Mouse (Mus musculus): ENCODE results near the gene Nipbl.

The Nipbl gene

DNA sequence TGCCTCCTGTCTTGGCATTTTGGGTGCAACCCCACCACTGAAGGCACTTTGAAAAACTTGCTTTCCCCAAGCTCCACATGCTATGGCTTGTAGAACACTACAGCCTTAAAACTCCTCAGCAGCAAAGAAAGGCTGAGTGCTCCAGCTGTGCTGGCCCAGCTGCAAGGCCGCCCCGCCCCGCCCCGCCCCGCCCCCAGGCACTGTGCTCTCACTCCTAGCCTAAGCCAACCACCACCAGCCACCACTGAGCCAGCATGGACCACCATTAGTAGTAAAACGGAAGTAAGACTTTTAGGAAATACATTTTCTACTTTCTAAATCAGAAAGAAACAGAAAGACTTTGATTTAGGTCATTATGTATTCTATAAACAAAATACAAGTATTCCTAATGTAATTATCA lies 23.4 kb downstream of the Nipbl start:
- no peak for DNase-seq (ENCODE audit: inconsistent age in 2 of 2, low spot score in 1 of 2)

DNA sequence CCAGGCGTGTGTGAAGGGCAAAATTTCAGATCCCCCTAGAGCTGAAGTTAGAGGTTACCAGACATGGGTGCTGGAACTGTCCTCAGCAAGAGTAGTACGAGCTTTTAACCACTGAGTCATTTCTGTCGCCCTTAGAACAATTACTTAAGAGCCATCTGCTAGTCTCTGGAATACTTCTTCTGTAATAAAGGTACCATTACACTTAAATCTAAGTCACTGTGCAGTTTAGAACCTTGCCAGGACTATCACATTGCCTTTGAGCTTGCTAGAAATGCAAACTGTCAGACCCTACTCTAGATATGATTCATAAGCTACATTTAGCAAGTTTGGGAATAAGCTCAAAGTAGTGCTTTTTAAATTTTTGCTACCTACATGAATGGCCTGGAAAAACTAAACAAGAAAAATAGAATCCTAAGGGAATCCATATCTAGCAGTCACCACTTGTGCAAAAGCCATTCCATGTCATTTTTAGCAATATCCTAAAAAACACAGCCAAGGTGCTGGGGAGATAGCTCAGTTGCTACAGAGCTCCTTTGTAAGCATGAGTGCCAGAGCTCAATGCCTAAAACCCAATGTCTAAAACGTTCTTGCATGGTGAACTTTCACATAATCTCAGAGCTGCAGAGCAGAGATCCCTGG lies 27.6 kb downstream of the Nipbl start:
- no peak for DNase-seq (ENCODE audit: inconsistent age in 2 of 2, low spot score in 1 of 2)

DNA sequence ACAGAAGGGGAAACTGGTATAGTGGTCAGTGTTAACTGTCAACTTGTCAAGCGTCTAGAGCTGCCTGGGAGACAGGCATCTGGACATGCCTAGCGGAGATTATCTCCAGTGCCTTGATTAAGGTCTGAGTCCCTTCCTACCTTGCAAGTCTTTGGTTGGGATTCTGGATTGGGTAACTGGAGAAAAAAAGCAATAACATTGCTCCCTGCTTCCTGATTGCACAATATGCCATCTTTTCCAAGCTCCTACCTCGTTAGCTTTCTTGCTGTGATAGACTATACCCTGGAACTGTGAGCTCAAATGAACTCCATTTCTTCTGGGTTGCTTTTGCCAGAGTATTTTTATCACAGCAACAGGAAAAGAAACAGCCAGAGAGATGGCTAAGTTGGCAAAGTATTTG lies 30.9 kb downstream of the Nipbl start:
- no peak for DNase-seq (ENCODE audit: inconsistent age in 2 of 2, low spot score in 1 of 2)

DNA sequence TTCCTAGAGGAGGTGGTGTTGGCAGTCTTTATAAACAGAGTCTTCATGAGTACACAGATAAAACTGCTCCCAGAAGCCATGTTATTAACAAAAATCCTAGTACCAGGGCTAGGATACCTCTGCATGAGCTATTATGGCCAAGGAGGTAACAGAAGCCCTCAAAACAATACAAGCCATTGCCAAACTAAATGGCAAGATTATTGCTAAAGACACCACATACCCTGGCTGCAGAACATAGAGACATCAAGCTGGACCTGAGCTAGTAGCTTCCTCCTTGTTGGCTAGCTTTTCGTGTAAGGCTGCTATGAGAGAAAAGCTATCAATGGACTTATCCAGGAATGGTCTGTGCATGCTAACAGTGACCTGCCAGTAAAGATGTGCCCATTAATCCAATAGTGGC lies 32.4 kb downstream of the Nipbl start:
- DNase-seq (ENCODE audit: inconsistent age in 2 of 2, low spot score in 1 of 2): no peak

DNA sequence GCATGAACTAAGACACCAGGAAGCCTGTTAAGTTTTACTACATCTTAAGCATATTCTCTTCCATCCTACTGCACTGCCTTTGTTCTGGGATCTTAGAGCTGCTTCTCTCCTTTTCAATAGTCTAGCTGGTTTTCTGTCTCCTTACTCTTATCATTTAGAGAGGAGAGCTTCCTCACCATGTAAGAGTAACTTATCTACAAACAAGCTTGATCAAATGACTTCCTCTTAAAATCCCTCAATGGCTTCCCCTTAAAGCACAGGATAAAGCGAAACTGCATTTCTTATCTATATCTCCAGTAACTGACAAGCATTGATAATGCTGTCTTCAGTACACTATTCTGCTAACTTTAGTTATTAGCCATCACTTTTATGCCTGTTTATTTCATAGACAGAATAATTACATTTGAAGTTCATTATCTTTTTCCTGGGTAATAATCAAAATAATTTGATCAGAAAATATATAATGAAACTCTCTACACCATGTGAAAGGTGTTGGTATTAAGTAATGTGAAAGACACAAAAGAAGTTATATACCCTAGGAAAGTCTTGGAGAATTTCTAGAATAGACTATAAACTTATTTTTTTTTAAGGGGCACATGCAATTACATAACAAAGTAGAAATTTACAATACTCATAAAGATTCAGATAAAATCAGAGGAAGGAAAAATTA lies 33.0 kb downstream of the Nipbl start:
- DNase-seq (ENCODE audit: inconsistent age in 2 of 2, low spot score in 1 of 2): no peak

DNA sequence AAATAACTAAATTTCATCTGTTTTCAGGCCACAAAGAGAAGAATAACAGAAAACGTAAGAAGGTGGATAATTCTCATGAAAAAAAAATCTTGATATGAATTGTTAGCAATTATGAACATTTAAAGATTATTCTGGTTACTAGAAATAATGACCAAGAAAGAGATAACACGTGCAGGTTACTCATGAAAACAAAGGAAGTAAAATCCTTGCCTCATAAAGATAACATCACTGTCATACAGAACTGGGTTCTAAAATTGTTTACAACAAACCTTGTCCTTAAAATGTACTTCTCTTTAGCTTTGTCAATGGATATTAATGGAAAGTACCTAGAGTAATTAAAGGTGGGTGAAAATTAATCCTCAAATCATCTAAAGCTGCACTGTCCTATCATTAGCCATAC lies 37.2 kb downstream of the Nipbl start:
- DNase-seq (ENCODE audit: inconsistent age in 2 of 2, low spot score in 1 of 2): no peak

DNA sequence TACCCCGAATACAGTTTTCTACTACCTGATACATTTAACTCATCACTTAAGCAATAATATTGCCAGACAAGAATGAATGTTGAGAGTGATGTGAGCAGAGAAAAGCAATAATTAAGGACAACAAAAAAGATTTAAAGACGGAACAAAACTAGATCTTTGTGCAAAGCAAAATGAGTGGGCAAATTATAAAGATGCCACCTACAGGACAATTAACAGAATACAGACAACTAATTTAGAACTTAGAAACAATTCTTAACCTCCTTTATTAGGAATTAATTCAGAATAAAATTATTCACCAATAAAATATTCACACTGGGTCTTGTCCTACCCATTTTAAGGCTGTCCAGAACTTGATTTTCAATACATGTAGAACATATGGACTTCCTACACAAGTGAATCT lies 38.0 kb downstream of the Nipbl start:
- DNase-seq (ENCODE audit: inconsistent age in 2 of 2, low spot score in 1 of 2): no peak

DNA sequence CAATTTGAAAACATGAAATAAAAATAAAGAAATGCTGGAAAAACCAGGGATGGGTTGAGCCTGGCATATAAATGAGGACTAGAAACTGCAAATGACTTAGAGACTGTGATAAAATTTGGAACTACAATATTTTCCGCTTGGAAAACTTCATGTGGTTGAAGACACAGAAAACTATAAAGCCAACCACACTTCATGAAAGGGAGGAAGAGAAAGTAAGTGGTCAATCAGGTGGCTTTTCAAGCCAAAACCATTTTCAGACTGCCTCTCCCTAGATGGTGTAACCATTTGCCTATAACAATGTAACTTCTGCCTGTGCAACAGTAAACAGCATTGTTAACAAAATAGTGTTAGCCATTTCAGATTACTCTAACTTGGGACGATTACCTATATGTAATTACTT lies 41.7 kb downstream of the Nipbl start:
- DNase-seq (ENCODE audit: inconsistent age in 2 of 2, low spot score in 1 of 2): no peak

DNA sequence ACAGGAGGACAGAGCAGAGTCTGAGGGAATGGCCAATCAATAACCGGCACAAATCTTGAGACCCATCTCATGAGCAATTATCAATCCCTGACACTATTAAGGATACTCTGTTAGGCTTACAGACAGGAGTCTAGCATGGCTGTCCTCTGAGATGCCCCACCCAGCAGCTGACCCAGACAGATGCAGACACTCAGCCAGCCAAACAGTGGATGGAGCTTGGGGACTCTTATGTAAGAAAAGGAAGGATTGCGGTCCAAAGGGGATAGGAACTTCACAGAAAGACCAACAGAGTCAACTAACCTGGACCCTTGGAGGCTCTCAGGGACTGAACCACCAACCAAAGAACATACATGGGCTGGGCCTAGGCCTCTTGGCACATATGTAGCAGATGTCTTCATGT lies 42.7 kb downstream of the Nipbl start:
- no peak for DNase-seq (ENCODE audit: inconsistent age in 2 of 2, low spot score in 1 of 2)

DNA sequence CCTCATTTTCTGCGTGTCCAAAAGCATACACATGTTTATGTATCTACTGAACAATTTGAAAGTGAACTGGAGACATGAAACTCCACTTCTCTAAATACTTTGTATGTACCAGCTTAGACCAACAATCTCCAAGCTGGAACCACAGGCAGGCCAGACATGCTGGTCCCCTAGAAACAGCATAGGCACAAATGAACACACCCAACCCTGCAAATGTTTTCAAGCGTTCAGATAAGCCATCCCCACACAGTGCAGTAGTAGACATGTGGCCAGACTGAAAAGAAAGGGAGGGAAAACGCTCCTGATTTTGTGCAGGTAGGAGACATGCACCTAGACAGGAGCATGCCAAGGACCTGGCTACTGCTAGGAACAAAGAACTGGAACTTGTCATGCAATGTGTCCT lies 52.5 kb downstream of the Nipbl start:
- DNase-seq (ENCODE audit: inconsistent age in 2 of 2, low spot score in 1 of 2): no peak

DNA sequence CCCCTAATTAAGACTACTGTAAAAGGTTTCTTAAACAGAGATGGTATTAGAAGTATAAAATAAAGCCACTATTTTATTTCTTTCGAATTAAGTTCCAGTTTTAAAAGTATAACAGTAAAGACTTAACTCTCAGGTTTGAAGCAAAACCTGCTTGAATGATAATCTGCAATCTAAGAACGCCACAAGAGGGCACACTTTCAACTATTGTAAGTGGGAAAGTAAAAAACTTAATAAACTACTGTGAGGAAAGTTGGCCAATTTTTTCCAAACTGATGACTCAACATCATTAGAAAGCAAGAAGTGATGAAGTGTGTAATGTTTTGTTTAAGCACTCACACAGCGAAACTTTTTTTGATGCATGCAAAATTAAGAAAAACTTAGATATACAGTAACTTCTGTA lies 62.0 kb downstream of the Nipbl start:
- peak in 1 of 2 experiments; percentile 85 for DNase-seq (ENCODE audit: inconsistent age in 2 of 2, low spot score in 1 of 2)

DNA sequence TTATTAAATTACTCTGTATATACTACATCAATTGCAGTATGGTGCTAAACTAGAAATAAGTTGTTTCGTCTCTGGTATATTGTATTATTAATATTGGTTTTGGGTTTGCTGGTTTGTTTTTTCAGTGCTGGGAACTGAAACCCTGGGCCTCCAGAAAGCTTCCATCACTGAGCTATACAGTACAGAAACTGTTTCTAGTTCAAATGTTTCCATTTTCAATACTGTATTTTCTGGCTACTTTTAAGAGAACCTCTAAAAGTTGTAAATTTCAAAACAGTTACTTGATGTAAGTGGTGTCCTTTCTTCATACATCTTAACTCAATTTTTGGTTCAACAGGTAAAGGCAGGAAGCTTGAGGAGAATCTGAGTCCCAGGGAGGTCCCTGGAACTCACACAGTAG lies 68.6 kb downstream of the Nipbl start:
- no peak for DNase-seq (ENCODE audit: inconsistent age in 2 of 2, low spot score in 1 of 2)

DNA sequence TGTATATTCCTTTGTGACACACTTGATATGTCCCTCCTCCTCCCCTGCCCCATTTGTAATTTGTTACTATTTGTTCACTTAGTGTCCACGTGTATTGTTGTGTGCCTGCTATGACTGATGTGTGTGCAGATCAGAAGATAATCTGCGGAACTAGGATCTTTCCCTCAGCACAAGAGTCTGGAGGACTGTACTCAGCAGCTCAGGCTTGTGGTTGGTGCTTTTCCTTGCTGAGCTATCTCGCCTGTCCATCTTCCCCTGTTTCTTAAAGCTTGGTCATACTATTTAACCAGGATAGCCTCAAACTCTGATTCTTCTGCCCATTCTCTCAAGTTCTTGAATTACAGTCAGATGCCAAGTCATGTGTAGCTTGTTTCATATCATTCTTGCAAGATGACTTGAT lies 69.5 kb downstream of the Nipbl start:
- DNase-seq (ENCODE audit: inconsistent age in 2 of 2, low spot score in 1 of 2): no peak

DNA sequence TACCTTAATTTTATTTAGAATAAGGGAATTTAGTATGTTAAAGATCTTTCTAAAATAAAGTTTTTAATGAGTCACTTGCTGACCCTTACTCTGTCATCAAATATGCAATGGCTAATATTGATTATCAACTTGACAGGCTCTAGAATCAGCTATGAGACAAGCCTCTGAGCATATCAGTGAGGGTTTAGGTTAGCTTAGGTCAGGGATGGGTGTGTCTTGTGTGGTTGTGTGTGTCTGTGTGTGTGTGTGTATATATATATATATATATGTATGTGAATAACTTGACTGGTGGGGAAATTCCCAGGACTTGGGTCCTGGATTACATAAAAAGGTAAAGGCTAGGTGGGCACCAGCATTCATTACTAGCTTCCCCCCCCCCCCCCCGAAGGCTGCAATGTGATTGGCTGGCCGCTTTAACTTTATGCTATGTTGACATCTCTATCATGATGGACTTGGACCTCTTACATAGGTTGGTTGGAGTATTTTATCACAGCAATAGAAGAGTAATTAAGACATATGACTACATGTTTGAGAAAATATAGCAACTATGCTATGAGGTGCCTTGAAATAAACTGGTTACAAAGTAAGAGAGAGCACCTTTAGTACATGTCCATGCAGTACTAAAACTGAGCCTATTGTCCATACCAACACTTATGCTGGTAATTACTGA lies 97.0 kb downstream of the Nipbl start:
- no peak for DNase-seq (ENCODE audit: inconsistent age in 2 of 2, low spot score in 1 of 2)

DNA sequence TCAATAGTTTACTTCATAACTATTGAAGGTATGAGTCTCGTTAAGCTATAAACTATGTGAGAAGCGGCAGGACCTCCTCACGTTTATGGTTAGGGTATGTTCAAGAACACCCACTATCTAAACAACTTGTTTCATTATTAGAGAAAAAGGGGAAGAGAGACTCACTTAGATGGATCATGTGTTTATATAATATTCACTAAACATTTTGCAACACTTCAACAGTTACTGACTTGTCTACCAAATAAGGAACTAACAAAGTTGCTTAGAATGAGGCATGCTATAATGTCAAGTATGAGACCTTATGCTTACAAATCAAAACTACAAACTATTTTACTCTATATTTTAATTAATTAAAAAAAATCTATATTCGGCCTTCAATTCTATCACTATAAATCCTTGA lies 103.7 kb downstream of the Nipbl start:
- DNase-seq (ENCODE audit: inconsistent age in 2 of 2, low spot score in 1 of 2): no peak

DNA sequence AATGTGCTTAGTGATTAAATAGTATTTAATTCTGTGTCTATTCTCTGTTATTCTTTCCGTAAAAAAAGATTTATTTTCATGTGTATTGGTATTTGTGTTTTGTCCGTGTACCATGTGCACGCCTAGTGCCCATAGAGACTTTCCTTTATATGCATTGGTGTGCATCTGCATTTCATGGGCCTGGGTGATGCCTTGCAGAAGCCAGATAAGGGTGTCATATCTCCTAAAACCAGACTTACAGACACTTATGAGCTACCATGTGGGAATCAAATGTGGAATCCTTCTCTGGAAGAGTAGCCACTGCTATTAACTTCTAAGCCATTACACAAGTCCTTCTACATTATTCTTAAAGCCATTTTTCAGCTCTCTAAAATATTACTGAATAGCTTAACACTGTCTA lies 112.7 kb downstream of the Nipbl start:
- no peak for DNase-seq (ENCODE audit: inconsistent age in 2 of 2, low spot score in 1 of 2)

DNA sequence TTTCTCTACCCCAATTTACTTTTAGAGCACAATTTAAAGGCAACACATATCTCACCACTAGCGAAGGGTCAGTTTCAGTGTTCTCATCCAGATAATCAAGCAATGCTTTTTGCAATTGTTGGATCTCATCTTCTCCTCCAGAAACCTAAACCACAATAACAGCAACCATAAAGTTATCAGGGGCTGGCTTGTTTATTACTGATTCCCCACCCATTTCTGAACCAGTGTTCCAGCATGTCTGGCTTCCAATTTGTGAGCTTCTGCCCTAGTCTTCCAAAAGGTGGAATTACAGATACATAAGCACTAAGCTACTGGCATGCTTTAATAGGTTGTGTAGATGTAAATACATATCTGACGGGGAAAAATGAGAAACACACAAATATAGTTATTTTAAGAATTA lies 118.6 kb downstream of the Nipbl start:
- DNase-seq (ENCODE audit: inconsistent age in 2 of 2, low spot score in 1 of 2): no peak

DNA sequence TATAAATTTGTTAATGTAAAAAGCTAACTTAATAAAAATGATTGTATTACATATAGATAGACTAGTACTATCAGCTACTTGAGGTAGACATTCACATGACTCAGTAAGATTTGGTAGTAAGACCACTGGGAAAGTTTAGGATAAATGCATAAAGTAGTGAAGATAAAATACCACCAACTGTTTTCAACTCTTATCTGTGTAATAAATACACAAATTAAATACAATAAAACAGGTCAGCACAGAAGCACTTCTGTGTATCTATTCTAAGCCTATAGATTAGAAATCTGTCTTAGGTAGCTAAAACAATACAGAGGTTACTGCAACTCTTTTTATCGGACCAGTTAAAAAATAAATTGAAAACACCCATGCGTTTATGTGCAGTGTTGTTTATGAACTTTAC lies 119.4 kb downstream of the Nipbl start:
- no peak for DNase-seq (ENCODE audit: inconsistent age in 2 of 2, low spot score in 1 of 2)

DNA sequence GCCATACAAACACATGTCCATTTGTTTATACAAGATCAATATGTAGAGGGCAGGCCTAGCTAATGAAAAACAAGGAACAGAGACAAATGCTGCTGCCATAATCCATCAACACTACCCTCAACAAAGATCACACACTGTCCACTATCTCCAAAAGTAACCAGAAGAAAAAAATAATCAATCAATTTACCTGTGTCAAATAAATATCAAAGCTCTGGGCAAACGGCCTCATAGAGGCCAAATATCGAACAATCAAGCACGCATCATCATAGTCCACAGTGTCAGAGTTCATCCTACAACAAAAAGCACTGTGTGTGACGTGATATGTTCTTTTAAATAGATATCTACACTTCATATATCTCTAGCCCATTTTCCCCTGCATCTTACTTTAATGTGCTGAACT lies 120.2 kb downstream of the Nipbl start:
- no peak for DNase-seq (ENCODE audit: inconsistent age in 2 of 2, low spot score in 1 of 2)

DNA sequence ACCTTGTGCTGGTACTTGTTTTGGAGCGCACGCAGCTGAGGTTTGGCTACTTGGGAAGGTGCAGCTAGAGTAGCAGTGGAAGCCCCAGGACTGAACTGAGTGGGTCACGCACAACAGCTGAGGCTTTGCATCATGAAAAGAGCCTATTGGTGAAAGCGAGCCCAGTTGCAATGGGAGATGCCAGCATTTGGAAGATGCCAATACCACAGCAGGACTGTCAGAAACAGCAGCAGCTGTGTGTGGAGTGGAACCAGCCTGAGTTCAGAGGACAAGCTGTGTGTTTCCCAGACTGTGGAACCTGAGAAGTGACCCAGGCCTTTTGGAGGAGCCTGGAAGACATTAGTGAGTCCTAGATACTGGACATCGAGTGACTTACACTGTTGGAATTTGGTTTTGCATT lies 122.8 kb downstream of the Nipbl start:
- no peak for DNase-seq (ENCODE audit: inconsistent age in 2 of 2, low spot score in 1 of 2)

DNA sequence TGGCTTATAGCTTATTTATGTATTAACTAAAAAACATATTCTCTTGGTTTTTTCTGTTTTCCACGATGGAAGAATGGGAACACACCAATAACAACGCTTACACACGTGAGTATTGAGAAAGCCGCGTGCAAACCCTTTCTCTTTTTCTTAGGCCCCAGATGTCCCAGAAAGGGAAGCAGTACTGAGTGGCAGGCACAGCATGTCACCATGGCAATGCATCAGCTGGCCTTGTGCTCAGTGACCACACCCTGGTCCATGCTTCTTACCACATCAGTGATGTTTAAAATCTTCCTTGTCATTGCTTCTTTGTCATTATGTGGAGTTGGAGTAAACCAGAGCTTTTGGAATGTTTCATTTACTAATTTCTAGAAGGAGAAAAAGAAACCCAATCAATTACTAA lies 125.1 kb downstream of the Nipbl start:
- DNase-seq (ENCODE audit: inconsistent age in 2 of 2, low spot score in 1 of 2): no peak

DNA sequence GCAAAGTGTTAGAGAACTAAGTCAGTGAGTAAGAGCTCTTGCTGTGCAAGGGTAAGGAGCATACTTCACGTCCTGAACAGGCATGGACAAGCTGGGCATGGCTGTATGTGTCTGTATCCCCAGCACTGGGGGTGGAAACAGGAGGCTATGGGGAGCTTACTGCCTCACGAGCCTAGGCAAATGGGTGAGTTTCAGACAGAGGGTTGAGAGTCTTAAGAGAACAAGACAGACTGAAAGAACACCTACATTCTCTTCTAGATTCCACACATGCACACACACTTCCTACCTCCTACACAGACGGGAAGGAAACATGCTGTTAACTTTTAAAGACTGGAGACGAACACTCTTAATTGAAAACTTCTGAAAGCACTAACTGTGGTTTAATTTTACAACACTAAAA lies 126.9 kb downstream of the Nipbl start:
- DNase-seq (ENCODE audit: inconsistent age in 2 of 2, low spot score in 1 of 2): no peak

DNA sequence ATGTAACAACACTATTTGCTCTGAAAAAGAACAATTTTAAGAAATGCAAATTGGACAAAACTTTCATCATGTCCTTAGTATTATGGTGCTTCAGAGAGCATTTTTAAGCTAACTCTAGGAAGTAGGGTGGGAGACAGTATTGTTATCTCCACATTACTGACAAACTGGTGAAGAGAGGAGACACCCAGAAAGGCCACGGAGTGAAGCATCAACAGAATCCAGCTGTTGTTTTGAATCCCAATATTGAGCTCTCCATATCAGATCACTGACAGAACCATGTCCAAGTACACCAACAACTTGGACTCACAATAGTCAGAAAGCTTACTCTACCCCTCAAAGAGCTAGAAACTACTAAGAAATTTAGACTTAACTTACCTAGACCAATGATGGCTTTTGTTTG lies 138.8 kb downstream of the Nipbl start:
- DNase-seq (ENCODE audit: inconsistent age in 2 of 2, low spot score in 1 of 2): no peak
